Mouse (Mus musculus): ENCODE measurements at regions not wholly inside any gene's neighbourhood (a gene's known extent, or its start where the extent isn't known, plus 50 kb on each side); places are given as distances from the start of the nearest gene placed in this dataset.

DNA sequence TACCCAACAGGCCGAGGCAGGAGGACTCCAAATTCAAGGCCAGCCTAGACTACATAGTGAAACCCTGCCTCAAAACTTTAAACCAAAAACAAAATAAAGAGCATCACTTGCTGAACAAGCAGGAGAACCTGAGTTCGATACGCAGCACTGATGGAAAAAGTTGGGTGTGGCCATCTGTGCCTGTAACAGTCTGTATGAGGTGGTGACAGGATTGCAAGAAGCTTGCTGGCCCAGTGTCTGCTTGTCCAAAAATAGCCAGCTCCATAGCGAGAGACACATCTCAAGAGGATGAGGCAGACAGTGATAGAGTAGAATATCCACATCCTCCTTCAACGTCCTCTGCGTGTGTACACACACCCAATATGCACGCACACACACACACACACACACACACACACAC lies 261.9 kb upstream of the Foxq1 start:
- no peaks in the 10 kb centered on the region for H3K4me1 ChIP-seq (ENCODE audit: control insufficient read depth, insufficient read depth, low read length)
- H3K36me3 ChIP-seq (ENCODE audit: control insufficient read depth, insufficient read depth, low read length): no peaks in the 10 kb centered on the region
- H3K27ac ChIP-seq: no peak overlapping the region
- H3K4me3 ChIP-seq: no peak overlapping the region
- H3K27me3 ChIP-seq (ENCODE audit: control insufficient read depth, insufficient read depth, low read length): no peaks in the 10 kb centered on the region
- intact Hi-C loops (cut with DNase I): no loop called here
- no peak overlapping the region for H3K9ac ChIP-seq (ENCODE audit: low read depth, low read length)
- no peaks in the 10 kb centered on the region for H3K79me2 ChIP-seq (replicated peaks; ENCODE audit: control insufficient read depth, insufficient read depth, low read length)
- 58% methylated on average over 6 of the region's 7 CpGs for WGBS
- no peak for DNase-seq
- no peak for TF ChIP-seq CTCF (IDR thresholded peaks at IDR 0.05)
- no peak for TF ChIP-seq EP300 (IDR thresholded peaks at IDR 0.05; ENCODE audit: insufficient read depth, low read depth, low read length)
- TF ChIP-seq POLR2A (IDR thresholded peaks at IDR 0.05; ENCODE audit: insufficient read depth, low read depth, low read length): no peak

DNA sequence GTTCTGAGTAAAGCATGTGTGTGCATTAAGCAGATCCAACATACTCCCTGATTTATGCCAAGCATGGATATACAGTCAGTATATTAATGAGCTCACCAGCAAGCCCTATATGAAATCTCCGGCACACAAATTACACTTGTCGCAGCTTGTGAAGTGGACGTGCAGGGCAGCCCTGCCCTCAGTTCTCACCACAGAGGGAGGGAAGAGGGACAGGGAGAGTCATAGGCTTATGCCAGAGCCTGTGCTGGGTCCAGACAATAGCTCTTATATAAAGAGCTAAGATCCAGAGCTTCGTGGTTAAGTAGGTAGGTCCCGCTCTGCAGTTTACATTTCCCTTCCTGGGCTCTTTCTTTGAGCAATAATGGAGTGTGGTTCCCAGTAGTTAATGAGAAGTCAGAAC lies 252.7 kb upstream of the Foxq1 start:
- Histone ChIP-seq H3K27me3 (ENCODE audit: control insufficient read depth, insufficient read depth, low read length) (no peaks in the 10 kb centered on the region; the same call in 1 of the 2 replicates), H3K36me3 (ENCODE audit: control insufficient read depth, insufficient read depth, low read length) (no peaks in the 10 kb centered on the region), H3K4me1 (ENCODE audit: control insufficient read depth, insufficient read depth, low read length) (no peaks in the 10 kb centered on the region), H3K9ac (ENCODE audit: low read depth, low read length) (no peak overlapping the region), H3K4me3 (no peak overlapping the region), H3K27ac (no peak overlapping the region), H3K79me2 (replicated peaks; ENCODE audit: control insufficient read depth, insufficient read depth, low read length) (no peaks in the 10 kb centered on the region)
- DNase-seq: no peak
- WGBS: 78% methylated on average over 5 of the region's 5 CpGs
- intact Hi-C loops (cut with DNase I): no loop called here
- no peak for TF ChIP-seq POLR2A (IDR thresholded peaks at IDR 0.05; ENCODE audit: insufficient read depth, low read depth, low read length)
- no peak for TF ChIP-seq EP300 (IDR thresholded peaks at IDR 0.05; ENCODE audit: insufficient read depth, low read depth, low read length)
- no peak for TF ChIP-seq CTCF (IDR thresholded peaks at IDR 0.05)

DNA sequence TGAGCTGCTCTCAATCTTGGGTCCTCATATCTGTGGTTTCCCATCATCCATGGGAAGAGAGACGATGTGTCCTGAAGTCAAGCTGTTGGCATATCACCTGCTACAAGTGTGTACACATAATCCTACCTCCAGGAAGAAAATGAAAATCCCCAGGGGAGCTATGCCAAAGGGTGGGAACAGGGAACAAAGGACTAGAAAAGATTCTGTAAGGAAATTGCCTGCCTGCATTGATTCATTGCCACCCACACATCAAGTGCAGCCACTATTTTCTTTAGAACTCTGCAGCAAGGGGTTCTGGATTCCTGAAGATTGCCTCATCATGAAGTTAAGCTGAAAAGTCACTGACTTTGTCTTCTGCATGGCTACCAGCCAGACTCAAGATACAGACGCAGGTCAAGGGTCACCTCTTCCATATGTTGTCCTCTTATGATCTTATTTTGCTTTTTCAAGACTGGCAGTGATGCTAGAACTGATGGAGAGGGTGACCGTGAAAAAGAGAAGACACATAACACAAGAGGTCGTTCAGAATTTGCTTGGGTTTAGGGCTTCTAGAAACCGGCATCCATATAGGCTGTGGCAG lies 251.6 kb upstream of the Foxq1 start:
- intact Hi-C loops (cut with DNase I): no loop called here
- H3K9ac ChIP-seq (ENCODE audit: low read depth, low read length): no peak overlapping the region
- H3K27me3 ChIP-seq (ENCODE audit: control insufficient read depth, insufficient read depth, low read length): no peaks in the 10 kb centered on the region; the same call in 1 of the 2 replicates
- no peak overlapping the region for H3K4me3 ChIP-seq
- no peaks in the 10 kb centered on the region for H3K36me3 ChIP-seq (ENCODE audit: control insufficient read depth, insufficient read depth, low read length)
- 72% methylated on average over 5 of the region's 5 CpGs for WGBS
- no peak for DNase-seq
- no peaks in the 10 kb centered on the region for H3K79me2 ChIP-seq (replicated peaks; ENCODE audit: control insufficient read depth, insufficient read depth, low read length)
- no peaks in the 10 kb centered on the region; the same call in 1 of the 2 replicates for H3K4me1 ChIP-seq (ENCODE audit: control insufficient read depth, insufficient read depth, low read length)
- no peak for TF ChIP-seq EP300 (IDR thresholded peaks at IDR 0.05; ENCODE audit: insufficient read depth, low read depth, low read length)
- no peak for TF ChIP-seq POLR2A (IDR thresholded peaks at IDR 0.05; ENCODE audit: insufficient read depth, low read depth, low read length)
- no peak for TF ChIP-seq CTCF (IDR thresholded peaks at IDR 0.05)
- no peak overlapping the region for H3K27ac ChIP-seq

DNA sequence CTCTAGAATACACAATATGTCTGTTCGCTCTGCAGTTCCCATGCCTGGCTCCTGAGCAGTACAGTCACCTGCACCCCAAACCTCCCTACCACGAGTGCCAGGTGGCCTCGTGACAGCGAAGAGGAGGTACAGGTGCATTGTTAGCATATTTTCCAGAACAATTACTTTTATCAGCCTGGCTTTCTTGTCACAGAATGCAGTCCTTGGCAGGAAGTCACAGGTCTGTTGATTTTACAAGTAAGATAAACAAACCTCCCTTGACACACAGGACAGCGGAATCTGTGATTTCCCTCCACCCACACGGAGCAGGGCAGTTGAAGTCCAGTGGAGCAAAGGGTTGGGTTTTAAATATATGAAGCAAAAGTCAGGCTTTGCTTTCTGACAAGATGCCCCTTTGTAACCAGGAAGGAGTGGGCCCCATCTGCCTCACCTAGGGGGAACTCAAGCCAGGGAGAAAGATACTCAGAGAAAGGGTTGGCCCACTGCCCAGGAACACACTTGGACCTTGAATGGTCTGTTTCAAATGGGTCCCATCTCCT lies 246.8 kb upstream of the Foxq1 start:
- WGBS: 37% methylated on average over 6 of the region's 6 CpGs
- TF ChIP-seq CTCF (IDR thresholded peaks at IDR 0.05) (no peak), EP300 (IDR thresholded peaks at IDR 0.05; ENCODE audit: insufficient read depth, low read depth, low read length) (no peak), POLR2A (IDR thresholded peaks at IDR 0.05; ENCODE audit: insufficient read depth, low read depth, low read length) (no peak)
- H3K9ac ChIP-seq (ENCODE audit: low read depth, low read length): no peak overlapping the region
- H3K4me1 ChIP-seq (ENCODE audit: control insufficient read depth, insufficient read depth, low read length): peaks cover 3% of the 10 kb centered on the region; the same call in 1 of the 2 replicates
- DNase-seq: no peak
- no peaks in the 10 kb centered on the region for H3K36me3 ChIP-seq (ENCODE audit: control insufficient read depth, insufficient read depth, low read length)
- no peak overlapping the region for H3K4me3 ChIP-seq
- no peaks in the 10 kb centered on the region; the same call in 1 of the 2 replicates for H3K27me3 ChIP-seq (ENCODE audit: control insufficient read depth, insufficient read depth, low read length)
- H3K27ac ChIP-seq: no peak overlapping the region
- no peaks in the 10 kb centered on the region for H3K79me2 ChIP-seq (replicated peaks; ENCODE audit: control insufficient read depth, insufficient read depth, low read length)
- intact Hi-C loops (cut with DNase I): no loop called here

DNA sequence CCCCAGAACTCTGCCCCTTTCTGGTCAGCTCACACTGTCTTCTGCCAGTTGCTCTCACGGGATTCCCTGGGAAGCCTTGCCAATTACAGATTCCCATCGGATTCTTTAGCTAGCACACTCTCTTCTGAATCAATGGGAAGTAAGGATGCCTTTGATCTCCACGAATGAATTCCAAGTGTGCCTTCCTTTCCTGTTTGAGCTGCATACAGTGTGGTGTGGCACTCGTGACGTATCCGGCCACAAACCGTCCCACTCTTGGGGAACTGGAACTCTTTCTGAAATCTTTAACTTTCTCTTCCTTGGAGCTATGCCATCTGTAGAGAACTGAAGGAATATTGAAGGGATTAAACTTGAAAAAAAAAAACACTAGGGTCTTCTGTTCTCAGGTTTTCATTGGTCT lies 243.2 kb upstream of the Foxq1 start:
- Histone ChIP-seq H3K79me2 (replicated peaks; ENCODE audit: control insufficient read depth, insufficient read depth, low read length) (no peaks in the 10 kb centered on the region), H3K36me3 (ENCODE audit: control insufficient read depth, insufficient read depth, low read length) (no peaks in the 10 kb centered on the region), H3K27ac (no peak overlapping the region), H3K27me3 (ENCODE audit: control insufficient read depth, insufficient read depth, low read length) (no peaks in the 10 kb centered on the region; the same call in 1 of the 2 replicates), H3K4me1 (ENCODE audit: control insufficient read depth, insufficient read depth, low read length) (peaks cover 3% of the 10 kb centered on the region; the same call in 1 of the 2 replicates), H3K9ac (ENCODE audit: low read depth, low read length) (no peak overlapping the region), H3K4me3 (no peak overlapping the region)
- 24% methylated on average over 7 of the region's 7 CpGs for WGBS
- intact Hi-C loops (cut with DNase I): no loop called here
- no peak for DNase-seq
- TF ChIP-seq EP300 (IDR thresholded peaks at IDR 0.05; ENCODE audit: insufficient read depth, low read depth, low read length) (no peak), POLR2A (IDR thresholded peaks at IDR 0.05; ENCODE audit: insufficient read depth, low read depth, low read length) (no peak), CTCF (IDR thresholded peaks at IDR 0.05) (no peak)

DNA sequence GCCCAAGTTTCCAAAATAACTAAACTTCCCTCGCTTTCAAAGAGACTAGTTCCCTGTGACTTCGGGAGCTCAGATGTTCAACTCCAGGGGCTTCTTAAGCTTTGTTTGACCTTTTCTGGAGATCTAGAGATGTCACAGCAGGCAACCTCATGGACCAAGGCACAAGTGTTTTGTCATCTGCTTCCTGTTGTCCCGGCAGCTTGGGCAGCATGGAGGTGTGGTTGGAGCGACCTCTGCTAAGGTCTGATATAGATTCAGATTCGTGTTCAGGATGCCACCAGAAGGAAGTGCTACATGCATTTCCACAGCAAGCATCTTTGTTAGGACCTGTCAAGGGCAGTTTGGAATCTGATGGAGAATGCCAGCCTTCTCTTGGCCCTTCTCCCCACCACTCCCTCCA lies 242.1 kb upstream of the Foxq1 start:
- TF ChIP-seq POLR2A (IDR thresholded peaks at IDR 0.05; ENCODE audit: insufficient read depth, low read depth, low read length) (no peak), CTCF (IDR thresholded peaks at IDR 0.05) (no peak), EP300 (IDR thresholded peaks at IDR 0.05; ENCODE audit: insufficient read depth, low read depth, low read length) (no peak)
- WGBS: 35% methylated on average over 5 of the region's 5 CpGs
- no peaks in the 10 kb centered on the region for H3K79me2 ChIP-seq (replicated peaks; ENCODE audit: control insufficient read depth, insufficient read depth, low read length)
- H3K27ac ChIP-seq: no peak overlapping the region
- no peak overlapping the region for H3K4me3 ChIP-seq
- intact Hi-C loops (cut with DNase I): no loop called here
- H3K36me3 ChIP-seq (ENCODE audit: control insufficient read depth, insufficient read depth, low read length): no peaks in the 10 kb centered on the region
- no peak for DNase-seq
- peaks cover 3% of the 10 kb centered on the region; the same call in 1 of the 2 replicates for H3K4me1 ChIP-seq (ENCODE audit: control insufficient read depth, insufficient read depth, low read length)
- H3K27me3 ChIP-seq (ENCODE audit: control insufficient read depth, insufficient read depth, low read length): no peaks in the 10 kb centered on the region; the same call in 1 of the 2 replicates
- no peak overlapping the region for H3K9ac ChIP-seq (ENCODE audit: low read depth, low read length)

All from heart, adult 2 months (tissue).